Mouse (Mus musculus) ES-E14 (cell line): Measurements from ENCODE around the gene Cnot6.

Experiments used
- CHD2 ChIP-seq: IDR thresholded peaks from 2 replicates; pipeline ENCODE4 v1.6.1; 2014; ENCODE audit warnings: mild to moderate bottlenecking, low read depth, low read length, inconsistent platforms
- ZC3H11A ChIP-seq: IDR thresholded peaks from 2 replicates; pipeline ENCODE4 v1.6.1; 2012; ENCODE audit warnings: low read depth, mild to moderate bottlenecking, inconsistent platforms, low read length, borderline replicate concordance

DNA sequence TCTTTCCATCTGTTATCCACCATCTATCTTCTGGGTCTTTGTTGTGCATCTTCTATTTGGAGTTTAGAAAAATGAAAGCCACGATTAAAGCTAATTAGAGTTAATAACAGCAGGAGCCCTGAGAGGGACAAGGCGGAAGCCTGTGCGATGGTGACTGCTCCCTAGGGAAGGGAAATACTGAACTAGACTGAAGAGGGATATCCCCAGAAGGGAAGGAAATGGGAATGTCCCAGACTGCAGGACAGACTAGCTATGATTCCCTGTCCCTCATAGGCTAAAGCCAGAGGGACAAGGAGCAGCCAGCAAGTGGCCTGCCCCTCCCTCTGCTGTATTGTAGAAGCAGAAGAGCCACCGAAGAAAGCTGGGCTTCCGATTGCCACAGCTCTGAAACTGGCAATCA lies 90.6 kb downstream of the Cnot6 start:
- TF ChIP-seq ZC3H11A (no peak), CHD2 (no peak)
